Mouse (Mus musculus): ENCODE data around the gene Defa33.
"Not testable (repeated sequence)": the region's sequence is repeated elsewhere in the genome, so short reads cannot be mapped to it uniquely, and the experiment has no call there.

DNA sequence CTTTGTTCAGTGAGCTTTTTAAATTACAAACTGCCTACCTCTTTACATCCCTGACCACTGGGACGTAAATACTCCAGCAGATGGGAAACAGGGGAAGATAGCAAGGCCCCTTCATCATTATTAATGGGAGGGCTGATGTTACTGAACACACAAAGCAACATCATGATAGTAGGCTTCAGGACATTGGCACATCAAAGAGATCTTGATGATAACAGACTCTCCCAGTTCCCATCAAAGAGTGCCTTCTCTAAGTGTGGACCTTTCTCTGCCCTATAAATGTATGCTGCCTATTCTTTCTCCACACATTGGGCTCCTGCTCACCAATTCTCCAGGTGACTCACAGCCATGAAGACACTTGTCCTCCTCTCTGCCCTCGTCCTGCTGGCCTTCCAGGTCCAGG, at the start of gene Defa33:
- not testable (repeated sequence) for TF ChIP-seq ZMIZ1 (IDR thresholded peaks at IDR 0.05; ENCODE audit: low read depth, low read length); TCF12 (IDR thresholded peaks at IDR 0.05; ENCODE audit: low read depth, low read length); CTCF (conservative IDR thresholded peaks at IDR 0.05 in 1 of 2, IDR thresholded peaks at IDR 0.05 in 1 of 2; ENCODE audit: low read depth in 2 of 2, low read length in 2 of 2); JUN (IDR thresholded peaks at IDR 0.05; ENCODE audit: insufficient read depth, low read depth, low read length); POLR2A (IDR thresholded peaks at IDR 0.05; ENCODE audit: low read depth, low read length); BHLHE40 (IDR thresholded peaks at IDR 0.05; ENCODE audit: low read depth, low read length); ZNF384 (IDR thresholded peaks at IDR 0.05; ENCODE audit: low read depth, low read length); EP300 (IDR thresholded peaks at IDR 0.05; ENCODE audit: low read length); UBTF (IDR thresholded peaks at IDR 0.05; ENCODE audit: low read depth, low read length); ELF1 (IDR thresholded peaks at IDR 0.05; ENCODE audit: low read depth, low read length); RAD21 (IDR thresholded peaks at IDR 0.05; ENCODE audit: low read depth, low read length)
